Mouse (Mus musculus): Measurements from ENCODE around the gene Fam186b. TPM values are rescaled to one million over a fixed set of nuclear protein-coding genes. Genes with fewer than 3 reads are reported as not detected.
A peak's percentile ranks its signal among the peaks of the same experiment; 100 is the strongest.
"Not testable (repeated sequence)": the region's sequence is repeated elsewhere in the genome, so short reads cannot be mapped to it uniquely, and the experiment has no call there.

Gene Fam186b
- polyA plus RNA-seq, 1 experiment from 2014 or later = 0.47 TPM

DNA sequence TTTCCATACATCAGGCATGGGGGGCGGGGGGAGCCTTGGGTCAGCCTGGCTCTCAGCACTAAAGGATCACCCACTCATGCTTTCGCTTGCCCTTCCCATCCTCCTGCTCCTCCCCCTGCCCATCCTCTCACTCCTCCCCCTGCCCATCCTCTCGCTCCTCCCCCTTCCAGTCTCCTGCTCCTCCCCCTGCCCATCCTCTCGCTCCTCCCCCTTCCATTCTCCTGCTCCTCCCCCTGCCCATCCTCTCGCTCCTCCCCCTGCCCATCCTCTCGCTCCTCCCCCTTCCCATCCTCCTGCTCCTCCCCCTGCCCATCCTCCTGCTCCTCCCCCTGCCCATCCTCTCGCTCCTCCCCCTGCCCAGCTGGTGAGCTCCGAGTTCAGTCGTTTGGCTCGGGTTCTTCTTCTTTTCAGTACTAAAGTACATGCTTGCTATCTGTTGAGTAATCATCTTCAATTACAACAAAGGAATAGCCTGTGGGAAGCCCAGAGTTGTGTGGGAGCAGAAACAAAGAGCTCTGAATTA lies 35.9 kb downstream of the Fam186b start:
- ATAC-seq (replicated peaks; ENCODE audit: insufficient number of reproducible peaks, insufficient read depth, low FRiP score, low read depth) = peak; percentile 47
- Histone ChIP-seq H3K4me1 (replicated peaks) (peaks cover 34% of the 10 kb centered on the region), H3K9ac (no peak overlapping the region), H3K4me3 (peak overlapping the region; percentile 26; the same call in 1 of the 2 replicates), H3K9me3 (replicated peaks) (no peaks in the 10 kb centered on the region), H3K4me2 (peak overlapping the region; percentile 56), H3K27me3 (no peaks in the 10 kb centered on the region), H3K27ac (peak overlapping the region; percentile 47), H3K36me3 (no peaks in the 10 kb centered on the region)
- 2% methylated on average over 9 of the region's 10 CpGs for WGBS

DNA sequence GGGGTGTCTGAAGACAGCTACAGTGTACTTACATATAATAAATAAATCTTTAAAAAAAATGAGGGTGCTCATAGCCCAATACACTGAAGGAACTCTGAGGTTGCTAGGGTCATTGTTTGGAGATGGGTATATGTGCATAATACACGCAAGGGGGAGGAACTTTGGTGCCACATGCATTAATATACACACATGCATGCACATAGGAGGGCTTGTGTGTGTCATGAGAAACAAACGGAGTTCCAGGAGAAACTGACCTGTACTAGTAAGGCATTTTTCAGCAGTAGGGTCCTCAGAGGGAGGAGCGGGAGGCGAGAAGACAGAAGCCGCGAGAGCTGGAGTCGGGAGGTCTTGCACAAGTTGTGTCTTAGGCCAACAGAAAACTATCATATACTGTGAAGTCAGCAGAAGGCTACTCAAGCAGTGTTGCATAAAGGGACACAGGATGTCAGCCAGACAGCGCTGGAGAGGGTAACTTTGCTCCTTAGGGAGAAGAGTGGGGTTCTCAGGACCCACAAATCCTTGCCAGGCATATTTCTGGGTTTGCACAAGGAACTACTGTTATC lies 36.4 kb downstream of the Fam186b start:
- no peak overlapping the region for H3K9ac ChIP-seq
- H3K4me3 ChIP-seq = 0 out of 2 replicates have a peak overlapping the region, but pooled peaks have one; percentile 10
- no peaks in the 10 kb centered on the region for H3K27me3 ChIP-seq
- H3K4me2 ChIP-seq = peak overlapping the region; percentile 49
- no peaks in the 10 kb centered on the region for H3K36me3 ChIP-seq
- ATAC-seq (replicated peaks; ENCODE audit: insufficient number of reproducible peaks, insufficient read depth, low FRiP score, low read depth) = peak; percentile 61
- WGBS = 60% methylated on average over 8 of the region's 8 CpGs
- H3K27ac ChIP-seq = peak overlapping the region; percentile 47
- no peaks in the 10 kb centered on the region for H3K9me3 ChIP-seq (replicated peaks)
- H3K4me1 ChIP-seq (replicated peaks) = peaks cover 34% of the 10 kb centered on the region

DNA sequence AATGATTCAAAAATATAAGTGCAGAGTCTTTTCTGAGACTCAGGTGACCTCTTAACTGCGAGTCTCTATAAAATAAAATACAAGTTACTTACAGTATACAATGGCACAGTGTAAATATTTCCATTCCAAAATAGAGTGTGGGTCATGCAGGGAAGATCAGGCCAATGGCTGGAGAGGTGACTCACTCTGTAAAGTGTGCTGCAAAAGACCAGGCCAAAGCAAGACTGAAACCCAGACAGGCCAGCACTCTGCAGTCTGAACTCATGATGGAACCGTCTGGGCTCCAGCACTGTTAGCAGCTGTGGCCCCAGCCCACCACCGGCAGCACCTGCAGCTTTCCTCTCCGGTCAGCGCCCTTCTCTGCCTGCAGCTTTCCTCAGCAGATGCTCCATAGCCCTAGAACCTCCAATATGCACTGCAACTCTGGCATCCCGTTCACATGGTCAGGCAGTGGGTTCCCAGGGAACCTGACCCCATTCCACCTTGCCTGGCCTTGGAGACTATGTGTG lies 40.4 kb downstream of the Fam186b start:
- no peak overlapping the region for H3K4me2 ChIP-seq
- 84% methylated on average over 6 of the region's 6 CpGs for WGBS
- no peaks in the 10 kb centered on the region for H3K9me3 ChIP-seq (replicated peaks)
- H3K4me1 ChIP-seq (replicated peaks) = peaks cover 37% of the 10 kb centered on the region
- no peaks in the 10 kb centered on the region for H3K36me3 ChIP-seq
- H3K27me3 ChIP-seq = no peaks in the 10 kb centered on the region
- 0 out of 2 replicates have a peak overlapping the region, but pooled peaks have one; percentile 63 for H3K27ac ChIP-seq
- no peak overlapping the region for H3K4me3 ChIP-seq
- H3K9ac ChIP-seq = no peak overlapping the region; the same call in 1 of the 2 replicates
- ATAC-seq (replicated peaks; ENCODE audit: insufficient number of reproducible peaks, insufficient read depth, low FRiP score, low read depth) = no peak

DNA sequence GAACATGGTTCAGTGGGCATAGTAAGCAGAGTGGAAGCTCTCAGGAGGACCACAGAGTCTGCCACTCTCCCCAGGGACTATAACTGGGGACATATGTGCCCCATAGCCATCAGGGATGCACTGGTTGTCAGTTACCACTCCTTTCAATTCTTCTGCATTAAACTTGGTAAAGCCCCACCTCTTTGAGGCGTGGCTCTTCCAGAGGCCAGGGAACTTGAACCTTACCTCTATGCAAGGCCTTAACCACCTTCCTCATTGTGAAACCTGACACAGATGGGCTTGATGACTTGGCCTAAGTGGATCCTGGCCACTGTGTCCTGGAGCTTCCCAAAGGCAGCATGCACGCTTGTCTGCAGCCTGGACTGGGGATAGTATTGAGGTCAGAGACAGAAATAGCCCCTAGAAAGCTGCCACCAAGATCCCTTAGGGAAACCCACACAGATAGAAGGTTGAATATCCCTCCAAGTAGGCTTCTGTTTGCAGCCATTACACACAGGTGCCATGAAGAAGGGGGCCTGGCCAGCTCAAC lies 41.1 kb downstream of the Fam186b start:
- no peak for ATAC-seq (replicated peaks; ENCODE audit: insufficient number of reproducible peaks, insufficient read depth, low FRiP score, low read depth)
- H3K27ac ChIP-seq = peak overlapping the region; percentile 63

DNA sequence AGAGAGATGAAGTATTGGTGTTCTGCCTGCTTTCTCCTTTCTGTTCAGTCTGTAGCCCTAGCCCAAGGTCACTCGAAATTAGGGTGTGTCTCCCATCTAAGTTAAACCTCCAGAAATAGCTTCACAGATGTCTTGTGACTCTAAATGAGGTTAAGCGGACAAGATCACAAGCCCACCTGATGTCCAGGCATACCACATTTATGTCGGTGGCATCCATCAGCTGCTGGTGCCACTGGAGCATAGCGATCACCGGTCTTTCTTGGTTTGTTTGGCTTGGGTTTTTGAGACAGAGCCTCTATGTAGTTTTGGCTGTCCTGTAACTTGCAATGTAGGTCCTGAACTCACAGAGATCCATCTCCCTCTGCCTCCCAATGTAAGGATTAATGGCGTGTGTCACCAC lies 41.9 kb downstream of the Fam186b start:
- H3K27me3 ChIP-seq = no peaks in the 10 kb centered on the region
- no peaks in the 10 kb centered on the region for H3K9me3 ChIP-seq (replicated peaks)
- H3K4me2 ChIP-seq = no peak overlapping the region
- WGBS = 87% methylated on average over 6 of the region's 6 CpGs
- no peak for ATAC-seq (replicated peaks; ENCODE audit: insufficient number of reproducible peaks, insufficient read depth, low FRiP score, low read depth)
- H3K27ac ChIP-seq = peak overlapping the region; percentile 99; the same call in 1 of the 2 replicates
- no peak overlapping the region for H3K4me3 ChIP-seq
- H3K9ac ChIP-seq = no peak overlapping the region
- no peaks in the 10 kb centered on the region for H3K36me3 ChIP-seq
- H3K4me1 ChIP-seq (replicated peaks) = peaks cover 42% of the 10 kb centered on the region

More for the DNA sequence above, 41.1 kb downstream of the Fam186b start:
- no peaks in the 10 kb centered on the region for H3K9me3 ChIP-seq (replicated peaks)
- no peak overlapping the region for H3K4me3 ChIP-seq
- H3K27me3 ChIP-seq = no peaks in the 10 kb centered on the region
- H3K36me3 ChIP-seq = no peaks in the 10 kb centered on the region
- H3K4me1 ChIP-seq (replicated peaks) = peaks cover 40% of the 10 kb centered on the region
- WGBS = 62% methylated on average over 2 of the region's 2 CpGs
- H3K9ac ChIP-seq = no peak overlapping the region
- no peak overlapping the region for H3K4me2 ChIP-seq

DNA sequence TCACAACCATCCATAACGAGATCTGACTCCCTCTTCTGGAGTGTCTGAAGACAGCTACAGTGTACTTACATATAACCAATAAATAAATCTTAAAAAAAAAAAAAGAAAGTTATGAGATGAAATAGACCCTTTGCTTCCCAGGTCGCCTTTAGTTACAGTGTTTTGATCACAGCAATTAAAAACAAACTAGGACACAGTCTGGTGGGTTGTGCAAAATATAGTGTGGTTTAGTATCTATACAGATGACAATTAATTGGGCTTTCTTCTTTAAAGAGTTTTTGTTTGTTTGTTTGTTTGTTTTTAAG lies 42.6 kb downstream of the Fam186b start:
- H3K9ac ChIP-seq; ATAC-seq (replicated peaks; ENCODE audit: insufficient number of reproducible peaks, insufficient read depth, low FRiP score, low read depth); H3K9me3 ChIP-seq (replicated peaks); H3K36me3 ChIP-seq; H3K27me3 ChIP-seq: not testable (repeated sequence)
- Histone ChIP-seq H3K27ac (peak overlapping the region; percentile 99), H3K4me3 (0 out of 2 replicates have a peak overlapping the region, but pooled peaks have one; percentile 62), H3K4me2 (peak overlapping the region; percentile 78), H3K4me1 (replicated peaks) (peaks cover 47% of the 10 kb centered on the region)
- 48% methylated on average over 2 of the region's 2 CpGs for WGBS

DNA sequence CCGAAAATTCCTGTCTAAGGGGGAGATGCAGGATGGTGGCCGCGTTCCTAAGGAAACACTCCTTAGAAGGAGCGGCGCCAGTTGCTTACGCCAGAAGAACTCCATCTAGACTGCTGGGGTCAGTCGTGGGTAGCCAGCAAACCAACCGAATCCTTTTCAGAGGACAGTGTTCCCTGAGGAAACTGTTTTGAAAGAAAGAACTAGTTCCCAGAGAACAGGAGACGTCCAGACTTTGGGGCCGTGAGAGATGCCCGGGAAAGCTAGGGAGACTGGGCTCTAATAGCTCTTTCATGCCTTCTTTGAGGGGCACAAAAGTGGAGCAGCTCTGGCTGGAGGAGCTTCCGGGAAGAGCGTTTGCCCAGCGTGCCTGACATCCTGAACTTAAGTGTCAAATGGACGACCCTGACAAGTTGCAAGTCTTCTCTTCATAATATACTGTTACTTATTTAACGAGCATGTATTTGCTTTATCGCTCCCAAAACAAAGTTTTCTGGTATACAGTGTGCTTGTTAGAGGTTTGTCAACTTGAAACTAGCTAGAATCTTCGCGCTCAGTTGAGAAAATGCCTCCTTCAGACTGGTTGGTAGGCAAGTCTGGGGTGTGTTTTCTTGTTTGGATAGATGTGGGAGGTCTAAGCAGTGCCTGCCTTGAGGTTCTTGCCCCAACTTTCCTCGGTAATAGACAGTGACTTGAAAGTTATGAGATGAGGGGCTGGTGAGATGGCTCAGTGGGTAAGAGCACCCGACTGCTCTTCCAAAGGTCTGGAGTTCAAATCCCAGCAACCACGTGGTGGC lies 43.1 kb downstream of the Fam186b start:
- Histone ChIP-seq H3K4me3 (peak overlapping the region; percentile 62), H3K9me3 (replicated peaks) (no peaks in the 10 kb centered on the region), H3K4me1 (replicated peaks) (peaks cover 53% of the 10 kb centered on the region), H3K9ac (peak overlapping the region; percentile 58), H3K36me3 (no peaks in the 10 kb centered on the region; the same call in 1 of the 2 replicates), H3K4me2 (peak overlapping the region; percentile 78), H3K27ac (peak overlapping the region; percentile 99), H3K27me3 (no peaks in the 10 kb centered on the region)
- ATAC-seq (replicated peaks; ENCODE audit: insufficient number of reproducible peaks, insufficient read depth, low FRiP score, low read depth) = peak; percentile 44
- 5% methylated on average over 22 of the region's 22 CpGs for WGBS

DNA sequence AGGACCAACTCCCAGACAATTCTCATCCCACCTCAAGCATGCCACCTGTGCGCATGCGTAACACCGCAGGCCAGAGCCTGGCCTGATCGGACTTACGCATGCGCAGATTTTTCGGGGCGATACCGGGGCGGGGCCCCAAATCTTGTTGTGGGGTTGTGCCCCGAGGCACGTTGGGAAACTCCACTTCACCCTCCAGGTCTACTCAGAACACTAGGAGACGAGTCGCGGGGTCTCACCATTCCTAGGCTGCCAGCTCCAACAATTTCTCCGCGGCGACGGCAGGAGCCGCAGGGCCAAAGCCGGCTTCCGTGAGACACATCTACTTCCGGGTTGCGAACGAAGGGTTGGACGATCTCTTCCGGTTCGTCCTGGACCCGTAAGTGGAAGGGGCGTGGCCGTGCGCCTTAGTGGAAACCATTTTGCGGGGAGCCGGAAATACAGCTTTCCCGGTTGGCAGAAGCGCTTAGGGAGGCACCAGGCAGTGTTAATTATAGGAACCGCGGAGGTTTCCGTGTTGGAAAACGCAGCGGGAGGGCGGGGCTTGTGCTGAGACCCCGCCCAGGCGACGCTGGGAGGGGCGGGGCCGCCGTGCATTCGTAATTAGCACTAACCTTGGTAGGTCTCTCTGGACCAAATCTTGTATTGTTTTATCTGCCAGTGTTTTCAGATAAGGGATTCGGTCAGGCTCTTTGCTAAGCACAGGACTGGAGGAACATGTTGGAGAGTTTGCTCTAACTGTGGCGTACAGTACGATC lies 43.9 kb downstream of the Fam186b start, which contains the start of gene Mcrs1:
Gene Mcrs1, minus strand, starts transcription at position 336 of the 755 bp plus-strand sequence.
- ATAC-seq (replicated peaks; ENCODE audit: insufficient number of reproducible peaks, insufficient read depth, low FRiP score, low read depth) = peak; percentile 90
- peak within 1 kb of the TSS; percentile 99 for H3K27ac ChIP-seq
- H3K9ac ChIP-seq = peak within 1 kb of the TSS; percentile 62
- no peaks in the 10 kb centered on the region for H3K27me3 ChIP-seq
- H3K4me3 ChIP-seq = peak within 1 kb of the TSS; percentile 62
- WGBS = under 1% methylated on average over 52 of the region's 52 CpGs
- peaks cover 60% of the 10 kb centered on the region for H3K4me1 ChIP-seq (replicated peaks)
- peaks cover 7% of the 10 kb centered on the region; the same call in 1 of the 2 replicates for H3K36me3 ChIP-seq
- H3K4me2 ChIP-seq = peak within 1 kb of the TSS; percentile 78
- H3K9me3 ChIP-seq (replicated peaks) = no peaks in the 10 kb centered on the region

DNA sequence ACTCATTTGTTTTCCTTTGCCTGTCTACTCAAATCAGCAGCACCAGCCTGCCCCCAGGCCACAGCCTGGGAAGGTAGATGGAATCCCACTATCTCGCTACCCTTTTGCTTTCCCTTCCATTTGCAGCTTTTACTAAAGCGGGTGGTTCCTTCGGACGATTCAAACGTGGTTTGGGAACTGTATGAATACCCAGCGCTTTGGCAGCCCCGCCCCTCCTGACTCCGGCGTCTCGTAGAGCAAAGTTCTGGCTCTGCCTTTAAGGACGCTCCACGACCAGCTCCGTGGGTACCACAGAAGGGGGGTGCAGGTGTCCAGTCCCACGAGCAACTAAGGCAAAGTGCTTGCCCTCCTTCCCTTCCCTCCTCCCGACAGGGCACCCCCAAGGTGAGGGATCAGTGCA lies 44.6 kb downstream of the Fam186b start:
- H3K4me1 ChIP-seq (replicated peaks) = peaks cover 63% of the 10 kb centered on the region
- ATAC-seq (replicated peaks; ENCODE audit: insufficient number of reproducible peaks, insufficient read depth, low FRiP score, low read depth); H3K9me3 ChIP-seq (replicated peaks); H3K27me3 ChIP-seq: not testable (repeated sequence)
- H3K4me2 ChIP-seq = peak overlapping the region; percentile 78
- peaks cover 14% of the 10 kb centered on the region for H3K36me3 ChIP-seq
- peak overlapping the region; percentile 62 for H3K4me3 ChIP-seq
- H3K9ac ChIP-seq = peak overlapping the region; percentile 62
- H3K27ac ChIP-seq = peak overlapping the region; percentile 99
- WGBS = under 1% methylated on average over 14 of the region's 15 CpGs

DNA sequence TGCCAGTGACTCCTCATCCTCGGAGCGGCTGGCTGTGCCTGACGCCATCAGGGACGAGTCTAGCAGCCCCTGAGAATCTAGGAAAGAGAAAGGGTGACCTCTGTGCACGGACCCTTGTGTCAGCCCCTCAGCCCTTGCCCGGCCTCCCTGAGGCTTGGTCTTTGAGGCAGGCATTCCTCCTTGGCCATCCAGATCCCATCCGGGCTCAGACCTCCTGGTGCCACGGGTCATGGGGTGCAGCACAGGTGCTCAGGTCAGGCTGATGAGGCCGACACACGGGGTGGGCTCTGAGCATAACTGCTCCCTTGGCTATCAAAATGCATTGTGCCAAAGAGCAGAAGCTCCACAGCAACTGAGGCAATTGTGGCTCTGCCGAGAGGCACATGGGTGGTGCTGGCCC lies 45.8 kb downstream of the Fam186b start:
- H3K4me3 ChIP-seq = peak overlapping the region; percentile 62
- peak overlapping the region; percentile 78 for H3K4me2 ChIP-seq
- H3K36me3 ChIP-seq = peaks cover 24% of the 10 kb centered on the region
- H3K27me3 ChIP-seq = no peaks in the 10 kb centered on the region
- WGBS = 80% methylated on average over 11 of the region's 11 CpGs
- no peak for ATAC-seq (replicated peaks; ENCODE audit: insufficient number of reproducible peaks, insufficient read depth, low FRiP score, low read depth)
- H3K4me1 ChIP-seq (replicated peaks) = peaks cover 59% of the 10 kb centered on the region
- no peaks in the 10 kb centered on the region for H3K9me3 ChIP-seq (replicated peaks)
- peak overlapping the region; percentile 48 for H3K9ac ChIP-seq
- peak overlapping the region; percentile 99 for H3K27ac ChIP-seq

Measured in heart, embryonic 15.5 days (tissue).